Mouse (Mus musculus) forebrain, embryonic 16.5 days (tissue): Measurements from ENCODE around the gene Bcr. TPM values are rescaled to one million over a fixed set of nuclear protein-coding genes. Genes with fewer than 3 reads are reported as not detected.

Experiments
- ATAC-seq: fragments of 200-750 bp; cut with Nextera tagmentation; 2 replicates; pipeline ENCODE4 v1.8.0; 2017; ENCODE audit warnings: mild to moderate bottlenecking, moderate library complexity
- H3K27ac ChIP-seq: fragments of 300-500 bp; sonication (generic); 2 replicates; pipeline ENCODE4 v1.5.1; 2014; ENCODE audit warnings: low read length, control low read depth
- H3K27me3 ChIP-seq: fragments of 300-500 bp; sonication (generic); replicated peaks from 2 replicates; pipeline ENCODE4 v1.6.1; 2014; ENCODE audit warnings: low read length; ENCODE audit not compliant: control insufficient read depth, insufficient read depth
- H3K36me3 ChIP-seq: fragments of 300-500 bp; sonication (generic); 2 replicates; pipeline ENCODE4 v1.6.1; 2014; ENCODE audit not compliant: control insufficient read depth, insufficient read depth
- H3K4me1 ChIP-seq: fragments of 300-500 bp; sonication (generic); replicated peaks from 2 replicates; pipeline ENCODE4 v1.6.1; 2014; ENCODE audit warnings: low read length; ENCODE audit not compliant: control insufficient read depth, insufficient read depth
- H3K4me2 ChIP-seq: fragments of 300-500 bp; sonication (generic); 2 replicates; pipeline ENCODE4 v1.6.1; 2014; ENCODE audit warnings: mild to moderate bottlenecking, low read length, control low read depth
- H3K4me3 ChIP-seq: fragments of 300-500 bp; sonication (generic); replicated peaks from 2 replicates; pipeline ENCODE4 v1.5.1; 2014; ENCODE audit warnings: mild to moderate bottlenecking, low read length, control low read depth
- H3K9ac ChIP-seq: fragments of 300-500 bp; sonication (generic); replicated peaks from 2 replicates; pipeline ENCODE4 v1.6.1; 2014; ENCODE audit warnings: low read depth, low read length, control low read depth
- H3K9me3 ChIP-seq: fragments of 300-500 bp; sonication (generic); 2 replicates; pipeline ENCODE4 v1.6.1; 2016; ENCODE audit warnings: low read length; ENCODE audit not compliant: control insufficient read depth
- WGBS: fragments of 180-500 bp; shearing (Covaris S2); extraction: QIAGEN DNeasy Blood & Tissue Kit; methylation state at CpG from one replicate; pipeline ENCODE4 v1.1.7; 2014; 5-methylcytosine and 5-hydroxymethylcytosine counted together
- polyA plus RNA-seq: library from polyadenylated mRNA; unstranded; fragments of >200 nt; fragmentation: Nextera tagmentation; extraction: Ambion mirVana; gene quantifications from 2 replicates; pipeline ENCODE4 v1.2.1, GENCODE M21; 2015

Bcr gene
- polyA plus RNA-seq, 1 experiment from 2014 or later = 17.6 TPM

GRCm38 (mm10) chr10:75100298-75100697, 39.9 kb downstream of the Bcr start:
- WGBS = 53% methylated on average over 7 of the region's 7 CpGs
- peak overlapping the region; percentile 48 for H3K27ac ChIP-seq
- H3K4me2 ChIP-seq = no peak overlapping the region
- peaks cover 37% of the 10 kb centered on the region for H3K4me1 ChIP-seq
- H3K9ac ChIP-seq = no peak overlapping the region
- peak; percentile 60 for ATAC-seq
- no peaks in the 10 kb centered on the region for H3K27me3 ChIP-seq
- no peaks in the 10 kb centered on the region for H3K9me3 ChIP-seq
- no peak overlapping the region for H3K4me3 ChIP-seq
- H3K36me3 ChIP-seq = no peaks in the 10 kb centered on the region

GRCm38 (mm10) chr10:75103502-75103901, 43.1 kb downstream of the Bcr start:
- H3K9ac ChIP-seq = no peak overlapping the region
- peaks cover 49% of the 10 kb centered on the region for H3K4me1 ChIP-seq
- H3K9me3 ChIP-seq = no peaks in the 10 kb centered on the region
- no peak overlapping the region for H3K4me3 ChIP-seq
- no peaks in the 10 kb centered on the region for H3K36me3 ChIP-seq
- H3K27ac ChIP-seq = no peak overlapping the region
- no peaks in the 10 kb centered on the region for H3K27me3 ChIP-seq
- ATAC-seq = no peak
- no peak overlapping the region for H3K4me2 ChIP-seq
- 94% methylated on average over 2 of the region's 2 CpGs for WGBS

- Histone ChIP-seq H3K4me3 (no peak overlapping the region), H3K27me3 (no peaks in the 10 kb centered on the region), H3K9ac (no peak overlapping the region), H3K4me2 (no peak overlapping the region), H3K27ac (no peak overlapping the region), H3K36me3 (no peaks in the 10 kb centered on the region), H3K9me3 (no peaks in the 10 kb centered on the region), H3K4me1 (peaks cover 43% of the 10 kb centered on the region)
- no peak for ATAC-seq
- WGBS = 63% methylated on average over 9 of the region's 9 CpGs
Measured at GRCm38 (mm10) chr10:75104191-75105098, 44.1 kb downstream of the Bcr start.

GRCm38 (mm10) chr10:75105099-75105461, 44.7 kb downstream of the Bcr start:
- Histone ChIP-seq H3K4me2 (no peak overlapping the region), H3K9ac (no peak overlapping the region), H3K4me1 (peaks cover 41% of the 10 kb centered on the region), H3K36me3 (no peaks in the 10 kb centered on the region), H3K4me3 (no peak overlapping the region), H3K27ac (no peak overlapping the region), H3K27me3 (no peaks in the 10 kb centered on the region), H3K9me3 (no peaks in the 10 kb centered on the region)
- no peak for ATAC-seq
- WGBS = 68% methylated on average over 4 of the region's 4 CpGs

GRCm38 (mm10) chr10:75105687-75106086, 45.3 kb downstream of the Bcr start:
- ATAC-seq = no peak
- no peak overlapping the region for H3K4me2 ChIP-seq
- H3K9me3 ChIP-seq = no peaks in the 10 kb centered on the region
- 92% methylated on average over 5 of the region's 5 CpGs for WGBS
- no peaks in the 10 kb centered on the region for H3K36me3 ChIP-seq
- peaks cover 35% of the 10 kb centered on the region for H3K4me1 ChIP-seq
- no peak overlapping the region for H3K27ac ChIP-seq
- no peaks in the 10 kb centered on the region for H3K27me3 ChIP-seq
- no peak overlapping the region for H3K4me3 ChIP-seq
- no peak overlapping the region for H3K9ac ChIP-seq

GRCm38 (mm10) chr10:75106940-75107381, 46.6 kb downstream of the Bcr start:
- Histone ChIP-seq H3K9me3 (no peaks in the 10 kb centered on the region), H3K4me1 (peaks cover 29% of the 10 kb centered on the region), H3K4me3 (no peak overlapping the region), H3K4me2 (no peak overlapping the region), H3K36me3 (no peaks in the 10 kb centered on the region), H3K27me3 (no peaks in the 10 kb centered on the region), H3K9ac (no peak overlapping the region), H3K27ac (no peak overlapping the region)
- 18% methylated on average over 5 of the region's 5 CpGs for WGBS
- peak; percentile 41 for ATAC-seq

GRCm38 (mm10) chr10:75108092-75108491, 47.7 kb downstream of the Bcr start:
- Histone ChIP-seq H3K9me3 (no peaks in the 10 kb centered on the region), H3K4me2 (no peak overlapping the region), H3K27ac (no peak overlapping the region), H3K36me3 (no peaks in the 10 kb centered on the region), H3K27me3 (no peaks in the 10 kb centered on the region), H3K4me3 (no peak overlapping the region), H3K9ac (no peak overlapping the region), H3K4me1 (peaks cover 29% of the 10 kb centered on the region)
- 76% methylated on average over 3 of the region's 3 CpGs for WGBS
- ATAC-seq = no peak

- Histone ChIP-seq H3K4me3 (no peak overlapping the region), H3K27me3 (no peaks in the 10 kb centered on the region), H3K4me2 (no peak overlapping the region), H3K9ac (no peak overlapping the region), H3K27ac (no peak overlapping the region), H3K36me3 (no peaks in the 10 kb centered on the region), H3K9me3 (no peaks in the 10 kb centered on the region), H3K4me1 (peaks cover 11% of the 10 kb centered on the region)
- WGBS = 81% methylated on average over 11 of the region's 11 CpGs
- ATAC-seq = no peak
Measured at GRCm38 (mm10) chr10:75111446-75112201, 51.2 kb downstream of the Bcr start.

GRCm38 (mm10) chr10:75112405-75112804, 52.0 kb downstream of the Bcr start:
- no peak overlapping the region for H3K9ac ChIP-seq
- WGBS = 72% methylated on average over 3 of the region's 3 CpGs
- no peak for ATAC-seq
- peaks cover 8% of the 10 kb centered on the region for H3K4me1 ChIP-seq
- H3K4me2 ChIP-seq = no peak overlapping the region
- H3K27ac ChIP-seq = no peak overlapping the region
- H3K9me3 ChIP-seq = no peaks in the 10 kb centered on the region
- no peaks in the 10 kb centered on the region for H3K27me3 ChIP-seq
- no peaks in the 10 kb centered on the region for H3K36me3 ChIP-seq
- H3K4me3 ChIP-seq = no peak overlapping the region
